Mouse (Mus musculus) G1E (cell line): Measurements from ENCODE around the gene Higd1c.

ENCODE experiments used
- CTCF ChIP-seq: IDR thresholded peaks from 2 replicates; pipeline ENCODE4 v1.5.1; 2012; ENCODE audit warnings: low read depth, low read length, inconsistent platforms, mixed read lengths
- GATA1 ChIP-seq: IDR thresholded peaks from 2 replicates; pipeline ENCODE4 v1.6.1; 2012; ENCODE audit warnings: borderline replicate concordance, low read length, inconsistent platforms, mixed read lengths
- TAL1 ChIP-seq: conservative IDR thresholded peaks from 2 replicates; pipeline ENCODE4 v1.6.1; 2012; ENCODE audit warnings: low read depth, low read length, inconsistent platforms, mixed read lengths

GRCm38 (mm10) chr15:100395561-100395960 is 31.2 kb downstream of the Higd1c start:
- TF ChIP-seq CTCF (no peak), GATA1 (no peak), TAL1 (no peak)
